Mouse (Mus musculus) forebrain, embryonic 16.5 days (tissue): ENCODE results near the gene Ceacam10. TPM values are rescaled to one million over a fixed set of nuclear protein-coding genes. Genes with fewer than 3 reads are reported as not detected.

ENCODE experiments used
- ATAC-seq: fragments of 200-750 bp; cut with Nextera tagmentation; 2 replicates; pipeline ENCODE4 v1.8.0; 2017; ENCODE audit warnings: mild to moderate bottlenecking, moderate library complexity
- H3K27ac ChIP-seq: fragments of 300-500 bp; sonication (generic); 2 replicates; pipeline ENCODE4 v1.5.1; 2014; ENCODE audit warnings: low read length, control low read depth
- H3K27me3 ChIP-seq: fragments of 300-500 bp; sonication (generic); replicated peaks from 2 replicates; pipeline ENCODE4 v1.6.1; 2014; ENCODE audit warnings: low read length; ENCODE audit not compliant: control insufficient read depth, insufficient read depth
- H3K36me3 ChIP-seq: fragments of 300-500 bp; sonication (generic); 2 replicates; pipeline ENCODE4 v1.6.1; 2014; ENCODE audit not compliant: control insufficient read depth, insufficient read depth
- H3K4me1 ChIP-seq: fragments of 300-500 bp; sonication (generic); replicated peaks from 2 replicates; pipeline ENCODE4 v1.6.1; 2014; ENCODE audit warnings: low read length; ENCODE audit not compliant: control insufficient read depth, insufficient read depth
- H3K4me2 ChIP-seq: fragments of 300-500 bp; sonication (generic); 2 replicates; pipeline ENCODE4 v1.6.1; 2014; ENCODE audit warnings: mild to moderate bottlenecking, low read length, control low read depth
- H3K4me3 ChIP-seq: fragments of 300-500 bp; sonication (generic); replicated peaks from 2 replicates; pipeline ENCODE4 v1.5.1; 2014; ENCODE audit warnings: mild to moderate bottlenecking, low read length, control low read depth
- H3K9ac ChIP-seq: fragments of 300-500 bp; sonication (generic); replicated peaks from 2 replicates; pipeline ENCODE4 v1.6.1; 2014; ENCODE audit warnings: low read depth, low read length, control low read depth
- H3K9me3 ChIP-seq: fragments of 300-500 bp; sonication (generic); 2 replicates; pipeline ENCODE4 v1.6.1; 2016; ENCODE audit warnings: low read length; ENCODE audit not compliant: control insufficient read depth
- WGBS: fragments of 180-500 bp; shearing (Covaris S2); extraction: QIAGEN DNeasy Blood & Tissue Kit; methylation state at CpG from one replicate; pipeline ENCODE4 v1.1.7; 2014; 5-methylcytosine and 5-hydroxymethylcytosine counted together
- polyA plus RNA-seq: library from polyadenylated mRNA; unstranded; fragments of >200 nt; fragmentation: Nextera tagmentation; extraction: Ambion mirVana; gene quantifications from 2 replicates; pipeline ENCODE4 v1.2.1, GENCODE M21; 2015

Gene Ceacam10
- polyA plus RNA-seq, 1 experiment from 2014 or later = not detected

DNA sequence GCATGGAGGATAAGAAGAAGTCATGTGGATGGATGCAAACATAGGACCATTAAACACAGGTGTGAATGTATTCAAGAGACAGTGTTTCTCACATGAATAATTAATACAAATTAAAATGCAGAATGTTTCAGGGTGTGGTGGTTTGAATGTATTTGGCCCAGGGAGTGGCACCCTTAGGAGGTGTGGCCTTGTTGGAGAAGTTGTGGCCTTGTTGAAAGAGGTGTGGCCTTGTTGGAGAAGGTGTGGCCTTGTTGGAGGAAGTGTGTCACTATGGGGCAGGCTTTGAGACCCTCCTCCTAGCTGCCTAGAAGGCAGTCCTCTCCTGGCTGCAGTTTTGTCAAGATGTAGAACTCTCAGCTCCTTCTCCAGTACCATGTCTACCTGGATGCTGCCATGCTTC is 5.6 kb upstream of the Ceacam10 start:
- no peak overlapping the region for H3K9ac ChIP-seq
- H3K27me3 ChIP-seq = no peaks in the 10 kb centered on the region
- H3K27ac ChIP-seq = no peak overlapping the region
- no peaks in the 10 kb centered on the region for H3K9me3 ChIP-seq
- no peak overlapping the region for H3K4me2 ChIP-seq
- H3K36me3 ChIP-seq = no peaks in the 10 kb centered on the region
- H3K4me1 ChIP-seq = no peaks in the 10 kb centered on the region
- H3K4me3 ChIP-seq = no peak overlapping the region
- no peak for ATAC-seq

DNA sequence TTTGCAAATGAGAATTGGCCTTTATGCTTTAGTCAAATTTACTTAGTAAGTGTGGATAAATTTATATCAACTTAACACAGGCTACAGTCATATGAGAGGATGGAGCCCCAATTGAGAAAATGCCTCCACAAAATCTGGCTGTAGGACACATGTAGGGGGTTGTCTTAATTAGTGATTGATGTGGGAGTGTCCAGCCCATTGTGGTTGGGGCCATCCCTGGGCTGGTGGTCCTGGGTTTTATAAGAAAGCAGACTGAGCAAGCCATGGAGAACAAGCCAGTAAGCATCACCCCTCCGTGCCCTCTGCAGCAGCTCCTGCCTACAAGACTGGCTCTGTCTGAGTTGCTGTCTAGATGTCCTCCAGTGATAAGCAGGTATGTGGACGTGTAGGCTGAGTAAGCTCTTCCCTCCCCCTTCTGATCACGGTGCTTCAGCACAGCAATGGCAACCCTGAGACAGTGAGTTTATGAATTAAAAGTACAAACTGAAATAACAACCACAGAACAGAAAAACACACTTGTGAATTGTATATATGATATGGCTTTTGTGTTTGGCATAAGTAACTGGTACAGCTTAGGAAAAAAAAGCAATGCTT is 3.0 kb upstream of the Ceacam10 start:
- Histone ChIP-seq H3K9me3 (no peaks in the 10 kb centered on the region), H3K4me1 (no peaks in the 10 kb centered on the region), H3K36me3 (no peaks in the 10 kb centered on the region), H3K27ac (no peak overlapping the region), H3K27me3 (no peaks in the 10 kb centered on the region), H3K9ac (no peak overlapping the region), H3K4me2 (no peak overlapping the region), H3K4me3 (no peak overlapping the region)
- ATAC-seq = no peak
- 63% methylated on average over 3 of the region's 3 CpGs for WGBS

DNA sequence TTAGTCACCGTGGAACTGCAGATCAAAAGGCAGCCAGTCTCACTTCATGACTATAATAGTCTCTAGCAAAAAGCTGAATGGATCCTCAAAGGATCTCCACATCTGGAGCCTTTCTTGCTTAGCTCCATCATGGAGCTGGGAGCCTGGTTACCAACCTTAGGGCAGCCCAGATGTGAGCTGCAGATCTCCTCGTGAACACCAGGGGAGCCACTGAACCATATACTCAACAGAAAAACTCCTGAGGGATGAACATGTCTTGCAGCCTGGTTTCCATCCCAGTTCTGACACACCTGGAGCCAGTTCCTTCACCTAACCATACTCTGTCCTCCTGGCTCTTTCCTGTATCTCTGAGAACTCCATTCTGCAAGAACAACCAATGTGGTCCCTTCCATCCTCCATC is 861 bp upstream of the Ceacam10 start:
- no peaks in the 10 kb centered on the region for H3K27me3 ChIP-seq
- H3K4me3 ChIP-seq = no peak overlapping the region
- no peak for ATAC-seq
- 70% methylated on average over 2 of the region's 2 CpGs for WGBS
- no peaks in the 10 kb centered on the region for H3K36me3 ChIP-seq
- H3K9me3 ChIP-seq = no peaks in the 10 kb centered on the region
- no peak overlapping the region for H3K9ac ChIP-seq
- no peak overlapping the region for H3K4me2 ChIP-seq
- H3K4me1 ChIP-seq = no peaks in the 10 kb centered on the region
- no peak overlapping the region for H3K27ac ChIP-seq

DNA sequence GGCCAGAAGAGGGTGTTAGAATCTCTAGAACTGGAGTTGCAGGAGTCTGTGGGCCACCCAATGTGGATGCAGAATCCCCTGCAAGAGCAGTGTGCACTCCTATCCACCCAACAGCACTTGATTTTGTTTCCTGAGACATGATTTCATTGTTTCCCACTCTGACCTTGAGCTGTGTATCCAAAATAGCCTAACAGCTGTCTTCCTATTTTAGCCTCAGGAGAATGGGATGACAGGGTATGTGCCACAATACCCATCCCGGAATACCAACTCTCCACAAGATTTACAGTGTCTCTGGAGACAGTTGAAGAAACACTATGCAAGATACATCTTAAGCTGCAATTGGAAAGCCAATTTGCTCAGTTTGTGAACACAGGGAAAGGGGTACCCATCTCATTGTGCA is 20.9 kb downstream of the Ceacam10 start:
- Histone ChIP-seq H3K4me1 (no peaks in the 10 kb centered on the region), H3K36me3 (no peaks in the 10 kb centered on the region), H3K9me3 (peaks cover 6% of the 10 kb centered on the region; the same call in 1 of the 2 replicates), H3K27me3 (no peaks in the 10 kb centered on the region), H3K27ac (no peak overlapping the region), H3K4me3 (no peak overlapping the region), H3K4me2 (no peak overlapping the region), H3K9ac (no peak overlapping the region)
- WGBS = 91% methylated on average over 1 of the region's 1 CpGs
- ATAC-seq = no peak

DNA sequence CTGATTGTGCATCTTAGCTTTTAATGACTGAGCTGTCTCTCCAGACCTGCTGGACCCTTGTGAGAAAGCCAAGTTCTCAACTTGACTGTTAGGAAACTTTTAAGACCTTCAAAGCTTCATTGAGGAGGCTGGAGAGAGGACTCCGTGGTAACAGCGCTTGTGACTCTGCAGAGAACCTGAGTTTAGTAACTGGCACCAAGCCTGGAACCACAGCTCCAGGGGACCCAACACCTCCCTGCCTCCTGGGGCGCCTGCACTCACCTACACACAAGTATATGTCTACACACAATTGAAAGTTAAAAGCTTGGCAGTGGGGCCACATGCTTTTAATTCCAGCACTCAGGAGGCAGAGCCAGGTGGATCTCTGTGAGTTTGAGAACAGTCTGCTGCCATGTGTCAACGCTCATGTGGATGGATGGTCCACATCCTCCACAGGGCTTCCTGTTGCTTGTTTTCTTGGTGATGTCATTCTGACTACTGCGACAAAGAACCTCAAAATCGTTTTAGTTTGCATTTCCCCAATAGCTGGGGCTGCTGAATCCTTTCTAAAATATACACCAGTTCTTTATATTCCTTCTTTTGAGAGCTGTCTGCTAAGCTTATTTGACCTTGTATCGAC is 25.3 kb downstream of the Ceacam10 start:
- no peaks in the 10 kb centered on the region for H3K36me3 ChIP-seq
- H3K9ac ChIP-seq = no peak overlapping the region
- no peak overlapping the region for H3K4me3 ChIP-seq
- no peaks in the 10 kb centered on the region for H3K27me3 ChIP-seq
- no peak overlapping the region for H3K4me2 ChIP-seq
- H3K9me3 ChIP-seq = no peaks in the 10 kb centered on the region
- 80% methylated on average over 7 of the region's 7 CpGs for WGBS
- H3K27ac ChIP-seq = no peak overlapping the region
- no peak for ATAC-seq
- H3K4me1 ChIP-seq = no peaks in the 10 kb centered on the region

DNA sequence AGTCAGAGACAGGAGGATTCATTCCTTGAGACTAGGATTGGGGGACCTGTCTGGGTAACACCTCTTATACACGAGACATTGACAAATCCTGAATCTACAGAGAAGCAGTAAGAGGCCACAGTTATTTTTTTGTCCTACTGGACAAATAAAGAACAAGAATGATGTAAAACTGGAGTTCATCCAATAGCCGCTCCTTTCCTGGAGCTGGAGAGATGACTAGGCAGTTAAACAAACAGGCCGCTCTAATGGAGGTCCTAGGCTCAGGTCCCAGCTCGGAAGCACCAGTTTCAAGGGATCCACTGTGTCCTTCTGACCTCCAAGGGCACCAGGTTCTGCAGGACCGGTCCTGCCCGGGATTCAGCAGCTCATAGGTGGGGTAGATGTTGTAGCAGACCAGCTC is 27.8 kb downstream of the Ceacam10 start:
- no peak overlapping the region for H3K27ac ChIP-seq
- H3K4me1 ChIP-seq = no peaks in the 10 kb centered on the region
- no peaks in the 10 kb centered on the region for H3K9me3 ChIP-seq
- no peaks in the 10 kb centered on the region for H3K36me3 ChIP-seq
- ATAC-seq = no peak
- H3K9ac ChIP-seq = 0 out of 2 replicates have a peak overlapping the region, but pooled peaks have one; percentile 6
- H3K27me3 ChIP-seq = no peaks in the 10 kb centered on the region
- H3K4me3 ChIP-seq = no peak overlapping the region
- H3K4me2 ChIP-seq = no peak overlapping the region
- WGBS = 66% methylated on average over 6 of the region's 6 CpGs

DNA sequence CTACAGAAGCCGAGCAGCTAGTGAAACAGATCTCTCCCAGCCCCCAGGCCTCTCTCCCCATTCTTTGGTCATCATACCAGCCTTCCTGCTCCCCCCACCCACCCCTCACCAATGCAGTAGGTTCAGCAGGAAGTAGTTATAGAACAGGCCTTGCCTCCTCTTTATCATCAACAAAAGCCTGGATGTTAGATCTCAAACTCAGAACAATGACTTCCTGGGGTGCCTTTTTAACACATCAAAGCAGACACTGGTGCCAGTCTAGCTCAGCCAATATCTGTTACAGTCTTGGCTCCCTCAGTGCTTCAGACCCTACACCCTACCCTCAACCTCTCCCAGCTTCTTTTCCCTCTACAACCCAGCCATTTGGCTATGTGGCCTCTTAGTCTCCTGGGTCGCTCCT is 32.0 kb downstream of the Ceacam10 start:
- H3K27me3 ChIP-seq = no peaks in the 10 kb centered on the region
- H3K27ac ChIP-seq = no peak overlapping the region
- H3K4me3 ChIP-seq = no peak overlapping the region
- H3K9me3 ChIP-seq = no peaks in the 10 kb centered on the region
- no peaks in the 10 kb centered on the region for H3K36me3 ChIP-seq
- H3K4me1 ChIP-seq = no peaks in the 10 kb centered on the region
- no peak for ATAC-seq
- 42% methylated on average over 2 of the region's 2 CpGs for WGBS
- no peak overlapping the region for H3K4me2 ChIP-seq
- no peak overlapping the region for H3K9ac ChIP-seq

DNA sequence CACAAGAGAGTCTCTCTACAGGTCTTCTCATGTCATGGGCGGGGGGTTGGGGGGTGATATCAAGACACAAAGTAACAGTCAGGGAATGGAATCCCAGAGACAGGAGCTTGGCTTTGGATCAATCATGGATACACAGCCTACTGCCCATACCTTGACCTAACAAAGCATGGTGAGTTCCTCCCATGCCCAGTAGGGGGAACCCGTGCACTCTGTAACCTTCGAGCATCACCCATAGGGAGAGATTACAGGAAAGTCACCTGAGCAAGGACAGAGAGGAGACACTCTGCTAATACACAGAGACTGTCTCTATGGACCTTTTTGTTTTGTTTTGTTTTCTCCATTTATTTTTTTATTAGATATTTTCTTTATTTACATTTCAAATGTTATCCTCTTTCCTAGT is 40.5 kb downstream of the Ceacam10 start:
- Histone ChIP-seq H3K36me3 (no peaks in the 10 kb centered on the region), H3K4me1 (no peaks in the 10 kb centered on the region), H3K27me3 (no peaks in the 10 kb centered on the region), H3K9ac (no peak overlapping the region), H3K9me3 (no peaks in the 10 kb centered on the region), H3K27ac (no peak overlapping the region), H3K4me2 (no peak overlapping the region), H3K4me3 (no peak overlapping the region)
- WGBS = 2% methylated on average over 3 of the region's 3 CpGs
- ATAC-seq = no peak

DNA sequence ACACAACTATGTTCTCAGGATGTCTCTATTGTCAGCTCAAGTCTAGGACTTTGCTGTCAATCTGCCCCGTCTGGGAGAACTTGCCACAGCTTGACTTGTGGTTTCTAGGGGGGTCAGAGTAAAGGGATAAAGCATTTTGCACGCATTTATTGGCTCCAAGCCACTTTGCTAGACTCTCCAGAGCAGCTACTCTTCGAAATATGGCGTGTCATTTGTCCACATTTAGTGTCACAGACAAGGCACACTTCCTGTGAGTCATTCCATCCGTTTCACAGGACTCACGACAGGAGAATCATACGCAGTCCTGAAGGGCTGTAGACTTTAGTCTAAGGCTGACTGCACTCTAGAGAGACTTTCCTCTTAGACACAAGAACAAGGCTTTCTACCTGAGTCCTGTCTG is 47.4 kb downstream of the Ceacam10 start:
- H3K9me3 ChIP-seq = no peaks in the 10 kb centered on the region
- no peak overlapping the region for H3K4me3 ChIP-seq
- WGBS = 74% methylated on average over 7 of the region's 7 CpGs
- no peaks in the 10 kb centered on the region for H3K36me3 ChIP-seq
- H3K27ac ChIP-seq = no peak overlapping the region
- H3K4me2 ChIP-seq = no peak overlapping the region
- ATAC-seq = no peak
- no peaks in the 10 kb centered on the region for H3K4me1 ChIP-seq
- H3K9ac ChIP-seq = no peak overlapping the region
- no peaks in the 10 kb centered on the region for H3K27me3 ChIP-seq

DNA sequence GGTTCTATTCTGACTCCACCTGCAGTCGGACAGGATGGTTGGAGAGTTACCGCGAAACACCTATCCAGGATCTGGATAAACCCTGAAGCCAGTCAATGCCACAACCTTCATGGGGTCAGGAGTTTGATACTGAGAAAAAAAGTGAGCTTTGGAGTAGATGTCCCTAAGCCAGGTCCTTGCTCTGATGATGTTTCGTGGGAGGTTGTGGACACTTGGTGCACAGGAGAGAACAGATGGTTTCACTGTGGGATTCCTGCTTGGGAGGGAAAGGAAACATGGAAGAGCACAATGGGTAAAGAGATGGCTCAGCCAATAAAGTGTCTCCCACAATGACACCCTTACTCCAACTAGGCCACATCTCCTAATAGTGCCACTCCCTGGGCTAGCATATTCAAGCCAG is 50.2 kb downstream of the Ceacam10 start:
- Histone ChIP-seq H3K9ac (no peak overlapping the region), H3K4me2 (no peak overlapping the region), H3K9me3 (no peaks in the 10 kb centered on the region), H3K27me3 (no peaks in the 10 kb centered on the region), H3K4me3 (no peak overlapping the region), H3K27ac (no peak overlapping the region), H3K36me3 (no peaks in the 10 kb centered on the region), H3K4me1 (no peaks in the 10 kb centered on the region)
- 90% methylated on average over 4 of the region's 4 CpGs for WGBS
- no peak for ATAC-seq
